Mouse (Mus musculus) C2C12 (cell line): ENCODE results near the gene Mansc1.

Experiments
- CEBPB ChIP-seq: IDR thresholded peaks from one replicate; pipeline ENCODE4 v1.6.1; 2011; ENCODE audit warnings: low read depth, mild to moderate bottlenecking, control low read depth, moderate library complexity
- CTCF ChIP-seq: IDR thresholded peaks from one replicate; pipeline ENCODE4 v1.5.1; 2011; ENCODE audit not compliant: control insufficient read depth, insufficient read depth, insufficient read length
- MAX ChIP-seq: IDR thresholded peaks from one replicate; pipeline ENCODE4 v1.6.1; 2011; ENCODE audit warnings: mild to moderate bottlenecking, control low read depth
- MYOD1 ChIP-seq: IDR thresholded peaks from one replicate; pipeline ENCODE4 v1.6.1; 2011; ENCODE audit warnings: low read depth; ENCODE audit not compliant: control insufficient read depth, insufficient read length
- MYOG ChIP-seq: IDR thresholded peaks from one replicate; pipeline ENCODE4 v1.6.1; 2011; ENCODE audit not compliant: control insufficient read depth, insufficient read length; ENCODE audit errors: extremely low read depth
- USF1 ChIP-seq: IDR thresholded peaks from one replicate; pipeline ENCODE4 v1.6.1; 2011; ENCODE audit warnings: low read depth, mild to moderate bottlenecking, control low read depth, moderate library complexity

DNA sequence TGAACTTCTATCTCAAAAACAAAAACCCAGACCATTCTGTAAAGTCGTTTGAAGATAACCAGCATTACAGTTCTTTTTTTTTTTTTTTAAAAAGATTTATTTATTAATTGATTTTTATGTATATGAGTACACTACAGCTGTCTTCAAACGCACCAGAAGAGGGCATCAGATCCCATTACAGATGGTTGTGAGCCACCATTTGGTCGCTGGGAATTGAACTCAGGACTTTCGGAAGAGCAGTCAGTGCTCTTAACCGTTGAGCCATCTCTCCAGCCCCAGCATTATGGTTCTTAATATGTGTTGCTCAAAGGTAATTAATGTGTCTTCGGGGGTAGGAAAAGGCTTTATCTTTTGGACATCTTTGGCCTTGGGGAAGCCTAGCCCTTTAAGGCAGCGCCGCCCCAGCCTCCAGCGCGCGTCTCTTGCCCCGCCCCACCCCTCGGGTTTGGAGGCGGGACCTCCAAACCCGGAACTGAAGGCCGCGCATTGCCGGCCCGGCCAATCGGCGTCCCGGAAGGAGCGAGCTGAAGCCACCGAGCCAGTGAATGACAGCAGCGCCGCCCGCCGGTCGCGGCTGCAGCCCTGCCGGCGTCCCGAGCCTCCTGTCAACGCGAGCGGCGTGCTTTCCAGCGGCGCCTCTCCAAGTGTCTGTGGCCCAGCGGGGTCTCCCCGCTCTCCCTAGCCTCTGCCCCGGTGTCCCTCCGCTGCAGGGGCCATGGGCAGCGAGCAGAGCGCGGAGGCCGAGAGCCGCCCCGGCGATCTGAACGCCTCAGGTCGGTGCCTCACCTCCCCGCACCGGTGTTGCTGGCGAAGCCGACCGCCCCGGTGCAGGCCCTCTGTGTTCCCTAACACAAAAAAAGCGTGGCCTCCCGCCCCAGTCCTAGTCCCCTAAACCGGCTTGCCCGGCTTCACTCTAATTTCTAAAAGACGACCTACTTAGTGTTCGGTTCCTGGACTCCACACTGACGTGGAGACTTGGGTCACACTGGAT, 8.5 kb upstream of the Mansc1 start:
- peak; percentile 94 for TF ChIP-seq CTCF
- no peak for TF ChIP-seq MYOD1
- TF ChIP-seq CEBPB: no peak
- no peak for TF ChIP-seq MAX
- no peak for TF ChIP-seq MYOG
- TF ChIP-seq USF1: no peak
